ENCODE assay signal across 11 mouse cellular contexts in the genomic region with DNA sequence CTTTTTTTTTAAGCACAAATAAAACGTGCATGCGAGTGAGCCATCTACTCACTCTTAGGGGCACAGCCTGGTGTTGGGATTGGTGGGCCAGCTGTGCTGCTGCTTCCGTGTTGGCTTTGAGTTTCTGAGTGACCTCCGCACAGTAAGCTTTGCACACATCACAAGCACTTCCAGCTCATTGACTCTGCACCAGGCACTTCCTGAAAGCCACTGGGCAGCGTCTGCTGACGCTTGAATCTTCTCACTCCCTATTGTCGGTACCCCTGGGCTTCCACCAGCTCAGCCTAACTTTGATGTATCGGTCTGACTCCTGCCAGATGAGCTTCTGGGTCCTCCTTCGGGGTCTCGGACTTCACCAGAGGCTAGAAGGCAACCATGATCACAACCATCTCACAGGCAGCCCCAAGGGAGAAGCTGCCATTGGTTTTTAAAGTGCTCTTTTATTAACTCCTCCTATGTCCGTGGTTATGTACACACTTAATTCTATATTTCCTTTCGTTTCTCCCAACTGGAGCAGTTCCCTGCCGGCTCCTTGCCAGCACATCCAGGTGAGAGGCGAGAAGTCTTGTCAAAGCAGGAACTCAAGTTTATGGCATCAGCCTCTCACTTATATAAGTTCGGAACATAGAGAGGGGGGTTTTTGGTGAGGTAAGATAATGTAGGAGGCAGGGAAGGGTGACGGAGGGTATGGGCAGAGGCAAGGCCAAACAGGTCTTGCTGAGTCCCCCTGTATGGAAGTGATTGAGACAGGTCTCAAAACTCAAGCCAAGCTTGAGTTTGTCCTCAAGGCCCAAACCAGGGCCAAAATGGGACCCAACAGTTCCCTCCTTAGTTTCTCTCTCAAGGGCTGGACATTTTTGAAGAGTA.
"Had no signal": no experiment of that assay in that cellular context is flagged by ENCODE, and none has a peak within 500 bp of the region (broad histone marks: within the 10 kb centered on the region; RNA-seq: fewer than 3 reads in every experiment).

No protein-coding gene starts in this region.

- H3K27ac ChIP-seq: limb, embryonic 12.5 days; liver, embryonic 14.5 days; midbrain, embryonic 13.5 days; stomach, postnatal 0 days had no signal

- H3K9me3 ChIP-seq: limb, embryonic 12.5 days; midbrain, embryonic 13.5 days had no signal

- H3K4me1 ChIP-seq: midbrain, embryonic 13.5 days had no signal

- ATAC-seq: intestine, postnatal 0 days; midbrain, embryonic 13.5 days had no signal

- DNase-seq: kidney, adult 8-10 months; kidney, postnatal 25 days; layer of hippocampus, adult 9-11 months; liver; right cerebral cortex, postnatal 25 days; thymus, postnatal 4 days had no signal

- H3K27me3 ChIP-seq: limb, embryonic 12.5 days; midbrain, embryonic 13.5 days had no signal

- H3K4me3 ChIP-seq: limb, embryonic 12.5 days; midbrain, embryonic 13.5 days had no signal

- H3K9ac ChIP-seq: limb, embryonic 12.5 days; liver, embryonic 14.5 days; midbrain, embryonic 13.5 days had no signal

- H3K4me2 ChIP-seq: limb, embryonic 12.5 days; midbrain, embryonic 13.5 days had no signal
